In the genomic region with DNA sequence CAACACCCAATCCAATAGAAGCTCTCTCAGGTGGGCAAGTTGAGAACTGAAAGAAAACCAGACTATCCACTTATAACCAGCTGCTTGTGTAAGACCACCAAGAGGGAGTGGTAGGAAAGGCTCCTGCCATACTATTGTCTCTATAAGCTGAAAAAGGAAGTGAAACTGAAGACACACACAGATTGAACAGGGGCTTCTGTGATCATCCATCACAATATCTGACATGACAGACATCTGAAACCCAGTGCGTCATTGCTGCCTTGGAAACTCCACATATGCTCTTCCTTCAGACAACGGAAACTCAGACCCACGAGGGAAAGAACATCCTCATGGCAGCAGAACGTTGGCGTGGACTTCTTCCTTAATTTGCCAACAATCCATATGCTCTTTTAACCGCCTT, we compare ENCODE assay signal across 28 mouse cellular contexts. TPM values are rescaled to one million over a fixed set of nuclear protein-coding genes. Genes with fewer than 3 reads are reported as not detected.
DNase-seq lines count a peak whose midpoint lies in the region; ATAC-seq lines count a peak whose summit lies in the region.
"Had no signal": no experiment of that assay in that cellular context is flagged by ENCODE, and none has a peak within 500 bp of the region (broad histone marks: within the 10 kb centered on the region; RNA-seq: fewer than 3 reads in every experiment).

No protein-coding gene starts in this region.

- no peaks in the 10 kb centered on the region for H3K9me3 ChIP-seq in midbrain, embryonic 15.5 days
- H3K9me3 ChIP-seq: embryonic facial prominence, embryonic 13.5 days; forebrain, embryonic 10.5 days; heart, embryonic 13.5 days; hindbrain, embryonic 10.5 days; hindbrain, embryonic 15.5 days; limb, embryonic 10.5 days; limb, embryonic 15.5 days had no signal

- H3K27me3 ChIP-seq in midbrain, embryonic 15.5 days (replicated peaks): no peaks in the 10 kb centered on the region
- H3K27me3 ChIP-seq: embryonic facial prominence, embryonic 13.5 days; heart, embryonic 13.5 days; hindbrain, embryonic 15.5 days; limb, embryonic 15.5 days; Patski had no signal

- no peak overlapping the region for H3K4me3 ChIP-seq in midbrain, embryonic 15.5 days
- H3K4me3 ChIP-seq: embryonic facial prominence, embryonic 13.5 days; forebrain, embryonic 10.5 days; heart, adult 2 months; heart, embryonic 13.5 days; hindbrain, embryonic 10.5 days; hindbrain, embryonic 15.5 days; limb, embryonic 10.5 days; limb, embryonic 15.5 days had no signal

- H3K4me1 ChIP-seq in midbrain, embryonic 15.5 days: no peaks in the 10 kb centered on the region
- H3K4me1 ChIP-seq: embryonic facial prominence, embryonic 13.5 days; forebrain, embryonic 10.5 days; hindbrain, embryonic 10.5 days; hindbrain, embryonic 15.5 days; limb, embryonic 10.5 days; limb, embryonic 15.5 days had no signal

- no peaks in the 10 kb centered on the region for H3K36me3 ChIP-seq in midbrain, embryonic 15.5 days (replicated peaks)
- H3K36me3 ChIP-seq: embryonic facial prominence, embryonic 13.5 days; forebrain, embryonic 10.5 days; heart, embryonic 13.5 days; hindbrain, embryonic 10.5 days; hindbrain, embryonic 15.5 days; limb, embryonic 10.5 days; limb, embryonic 15.5 days had no signal

- H3K9ac ChIP-seq in midbrain, embryonic 15.5 days: no peak overlapping the region
- H3K9ac ChIP-seq: embryonic facial prominence, embryonic 13.5 days; heart, embryonic 13.5 days; hindbrain, embryonic 15.5 days; limb, embryonic 15.5 days; liver, embryonic 14.5 days; lung, embryonic 14.5 days had no signal

- no peak overlapping the region for H3K27ac ChIP-seq in midbrain, embryonic 15.5 days
- H3K27ac ChIP-seq: embryonic facial prominence, embryonic 13.5 days; forebrain, embryonic 10.5 days; heart, adult 2 months; heart, embryonic 13.5 days; hindbrain, embryonic 10.5 days; hindbrain, embryonic 15.5 days; limb, embryonic 10.5 days; limb, embryonic 15.5 days; liver, embryonic 14.5 days had no signal

- DNase-seq in A20 (ENCODE audit: low read depth, low spot score): peak; percentile 63
- peak; percentile 49 to 55 for DNase-seq in B cell, adult 2 months
- DNase-seq in induced T-regulatory cell, adult 2 months (ENCODE audit: low read depth): peak; percentile 46
- no peak for DNase-seq in left cerebral cortex, postnatal 36 days (ENCODE audit: low spot score in 2 of 2)
- DNase-seq: adrenal gland, postnatal 14 days; cerebellum, adult 11-12 months; cerebellum, adult 9-11 months; gastrocnemius, postnatal 25 days; heart, adult 2 months; heart, postnatal 10 days; kidney, adult 18-20 months; kidney, postnatal 36 days; layer of hippocampus, postnatal 36 days; lung, embryonic 14.5 days; midbrain, embryonic 14.5 days; right cerebral cortex, postnatal 4 days; thymus, postnatal 4 days had no signal

- peak; percentile 85 for ATAC-seq in neutrophil, adult 5-6 weeks (ENCODE audit: extremely low read depth, insufficient number of reproducible peaks, low FRiP score, poor library complexity, severe bottlenecking)
- ATAC-seq in midbrain, embryonic 15.5 days (replicated peaks): no peak
- ATAC-seq: Patski had no signal

- WGBS in midbrain, embryonic 15.5 days: 84% methylated on average over 6 of the region's 6 CpGs

- intact Hi-C loops in left cerebral cortex, postnatal 36 days (cut with DNase I): no loop called here

- H3K4me2 ChIP-seq in midbrain, embryonic 15.5 days: no peak overlapping the region
- H3K4me2 ChIP-seq: embryonic facial prominence, embryonic 13.5 days; heart, embryonic 13.5 days; hindbrain, embryonic 15.5 days; limb, embryonic 15.5 days; lung, embryonic 14.5 days had no signal

RNA-seq across cellular contexts. Expression of gene Etv6, which starts 14.7 kb away (rescaled TPM):
- total RNA-seq in neutrophil, adult 5-6 weeks (2017): 19.6 and 22.7 TPM in 2 replicates
- total RNA-seq in left cerebral cortex, postnatal 36 days (2021): 10 to 100 TPM; 14.1 to 18.1 TPM
- polyA plus RNA-seq in midbrain, embryonic 15.5 days (2015; fragmentation: Nextera tagmentation; extraction: Ambion mirVana): 3.9 and 4.5 TPM in 2 replicates

Comparison
In these comparisons a context has a peak if more than half of its experiments do, and no peak if none do; other contexts are left out.
1. DNase-seq: peak in A20 (single experiment), B cell, adult 2 months (2 of 2) and induced T-regulatory cell, adult 2 months (single experiment); none in left cerebral cortex, postnatal 36 days (0 of 2).